Mouse (Mus musculus) embryonic fibroblast, embryonic 13.5 days (primary cell): Measurements from ENCODE around the gene Rbck1.

Source experiments
- CTCF ChIP-seq: IDR thresholded peaks from 2 replicates; pipeline ENCODE4 v1.5.1; 2011; ENCODE audit warnings: mild to moderate bottlenecking, control low read depth, low read length, moderate library complexity, borderline replicate concordance; ENCODE audit not compliant: insufficient read depth
- POLR2A ChIP-seq: IDR thresholded peaks from 2 replicates; pipeline ENCODE4 v1.6.1; 2011; ENCODE audit warnings: low read depth, mild to moderate bottlenecking, control low read depth, low read length, moderate library complexity

DNA sequence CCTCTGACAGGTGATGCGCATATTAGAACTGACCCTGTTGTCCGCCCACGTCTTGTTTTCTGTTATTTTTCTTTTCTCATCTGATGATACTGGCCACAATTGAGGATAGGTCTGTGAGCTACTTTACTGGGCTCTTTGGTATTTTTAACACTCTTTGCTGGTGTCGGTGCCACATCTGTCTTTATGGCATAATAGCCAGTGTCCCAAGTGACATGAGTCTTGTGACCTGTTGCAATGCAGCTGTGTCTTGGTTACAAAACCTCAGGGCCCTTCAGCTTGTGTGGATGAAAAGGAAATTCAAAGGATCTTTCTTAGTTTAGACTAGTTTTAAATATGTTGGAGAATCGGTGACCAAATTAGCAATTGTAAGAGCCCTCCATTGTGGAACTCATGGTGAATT lies 37.9 kb downstream of the Rbck1 start:
- TF ChIP-seq POLR2A (no peak; the same call in 1 of the 2 replicates), CTCF (no peak)
